Comparison of ENCODE assay signal across 26 mouse cellular contexts in genomic region chr16:5616356-5616755, GRCm38 (mm10).
DNase-seq lines count a peak whose midpoint lies in the region; ATAC-seq lines count a peak whose summit lies in the region.
"Had no signal": no experiment of that assay in that cellular context is flagged by ENCODE, and none has a peak within 500 bp of the region (broad histone marks: within the 10 kb centered on the region; RNA-seq: fewer than 3 reads in every experiment).

No protein-coding gene starts in this region.

- no peak overlapping the region for H3K27ac ChIP-seq in kidney, embryonic 14.5 days (ENCODE audit: low read depth, low read length)
- no peak overlapping the region for H3K27ac ChIP-seq in neural tube, embryonic 11.5 days (ENCODE audit: low read depth, low read length)
- H3K27ac ChIP-seq: embryonic facial prominence, embryonic 12.5 days; forebrain, embryonic 10.5 days; forebrain, embryonic 15.5 days; hindbrain, embryonic 14.5 days; liver, embryonic 15.5 days; midbrain, embryonic 10.5 days; midbrain, embryonic 15.5 days; neural tube, embryonic 12.5 days had no signal

- no peaks in the 10 kb centered on the region for H3K27me3 ChIP-seq in kidney, embryonic 14.5 days (ENCODE audit: control insufficient read depth, insufficient read depth, low read length)
- H3K27me3 ChIP-seq in neural tube, embryonic 11.5 days (ENCODE audit: control insufficient read depth, insufficient read depth, low read length), result no peaks in the 10 kb centered on the region
- H3K27me3 ChIP-seq: embryonic facial prominence, embryonic 12.5 days; forebrain, embryonic 15.5 days; liver, embryonic 15.5 days; midbrain, embryonic 15.5 days; neural tube, embryonic 12.5 days had no signal

- no peaks in the 10 kb centered on the region for H3K36me3 ChIP-seq in kidney, embryonic 14.5 days (ENCODE audit: control insufficient read depth, insufficient read depth, low read length)
- no peaks in the 10 kb centered on the region for H3K36me3 ChIP-seq in neural tube, embryonic 11.5 days (ENCODE audit: control insufficient read depth, insufficient read depth, low read length)
- H3K36me3 ChIP-seq: embryonic facial prominence, embryonic 12.5 days; forebrain, embryonic 10.5 days; forebrain, embryonic 15.5 days; liver, embryonic 15.5 days; midbrain, embryonic 10.5 days; midbrain, embryonic 15.5 days; neural tube, embryonic 12.5 days had no signal

- no peaks in the 10 kb centered on the region for H3K9me3 ChIP-seq in kidney, embryonic 14.5 days (ENCODE audit: control insufficient read depth, low read length)
- no peaks in the 10 kb centered on the region for H3K9me3 ChIP-seq in neural tube, embryonic 11.5 days (ENCODE audit: control insufficient read depth, low read length)
- H3K9me3 ChIP-seq: embryonic facial prominence, embryonic 12.5 days; forebrain, embryonic 10.5 days; forebrain, embryonic 15.5 days; liver, embryonic 15.5 days; midbrain, embryonic 10.5 days; midbrain, embryonic 15.5 days; neural tube, embryonic 12.5 days had no signal

- H3K9ac ChIP-seq in kidney, embryonic 14.5 days (ENCODE audit: low read depth, low read length), result no peak overlapping the region
- H3K9ac ChIP-seq in neural tube, embryonic 11.5 days (ENCODE audit: low read length), result no peak overlapping the region
- H3K9ac ChIP-seq: embryonic facial prominence, embryonic 12.5 days; forebrain, embryonic 15.5 days; hindbrain, embryonic 14.5 days; liver, embryonic 15.5 days; midbrain, embryonic 15.5 days; neural tube, embryonic 12.5 days had no signal

- no peak overlapping the region; the same call in 1 of the 2 replicates for H3K4me2 ChIP-seq in kidney, embryonic 14.5 days (replicated peaks; ENCODE audit: low read depth, low read length)
- no peak overlapping the region for H3K4me2 ChIP-seq in neural tube, embryonic 11.5 days (ENCODE audit: low read depth)
- H3K4me2 ChIP-seq: embryonic facial prominence, embryonic 12.5 days; forebrain, embryonic 15.5 days; heart, embryonic 11.5 days; hindbrain, embryonic 14.5 days; liver, embryonic 15.5 days; midbrain, embryonic 15.5 days; neural tube, embryonic 12.5 days had no signal

- H3K4me1 ChIP-seq in kidney, embryonic 14.5 days (ENCODE audit: control insufficient read depth, insufficient read depth, low read length), result peaks cover 12% of the 10 kb centered on the region
- H3K4me1 ChIP-seq in neural tube, embryonic 11.5 days (ENCODE audit: control insufficient read depth, insufficient read depth, low read length), result no peaks in the 10 kb centered on the region
- H3K4me1 ChIP-seq: embryonic facial prominence, embryonic 12.5 days; forebrain, embryonic 10.5 days; forebrain, embryonic 15.5 days; liver, embryonic 15.5 days; midbrain, embryonic 10.5 days; midbrain, embryonic 15.5 days had no signal

- no peak for DNase-seq in kidney, postnatal 14 days
- DNase-seq in kidney, postnatal 4 days, result peak; percentile 27 to 49
- no peak for DNase-seq in kidney, adult 11 months
- DNase-seq in neural tube, embryonic 11.5 days (ENCODE audit: low spot score), result peak; percentile 18
- no peak for DNase-seq in neural tube, embryonic 10.5 days (ENCODE audit: extremely low spot score, low spot score)
- no peak for DNase-seq in testis, postnatal 10 days (ENCODE audit: low spot score)
- DNase-seq: adrenal gland, postnatal 14 days; cerebellum, adult 11 months; cerebellum, adult 9-10 months; cerebellum, postnatal 36 days; gastrocnemius, postnatal 25 days; heart, adult 11 months; heart, postnatal 36 days; kidney, adult 8-10 months; thymus, postnatal 14 days had no signal

- no peak overlapping the region for H3K4me3 ChIP-seq in kidney, embryonic 14.5 days (ENCODE audit: low read length)
- H3K4me3 ChIP-seq in neural tube, embryonic 11.5 days (ENCODE audit: low read depth, low read length), result no peak overlapping the region
- H3K4me3 ChIP-seq: embryonic facial prominence, embryonic 12.5 days; forebrain, embryonic 10.5 days; forebrain, embryonic 15.5 days; liver, embryonic 15.5 days; midbrain, embryonic 10.5 days; midbrain, embryonic 15.5 days; neural tube, embryonic 12.5 days had no signal

- peak; percentile 81; the same call in 1 of the 2 replicates for ATAC-seq in kidney, embryonic 14.5 days (ENCODE audit: low FRiP score, low TSS enrichment)
- no peak for ATAC-seq in neural tube, embryonic 11.5 days (ENCODE audit: insufficient read depth, low FRiP score, low TSS enrichment)
- ATAC-seq: CD4-positive, CD25-positive, alpha-beta regulatory T cell, adult 4 months; forebrain, embryonic 15.5 days; midbrain, embryonic 15.5 days had no signal

- WGBS in kidney, embryonic 14.5 days, result 43% methylated on average over 5 of the region's 5 CpGs
- WGBS in neural tube, embryonic 11.5 days, result 68% methylated on average over 5 of the region's 5 CpGs

Comparison
In these comparisons a context has a peak if more than half of its experiments do, and no peak if none do; other contexts are left out.
1. DNase-seq: peak in kidney, postnatal 4 days (2 of 2) and neural tube, embryonic 11.5 days (single experiment); none in kidney, postnatal 14 days (single experiment), kidney, adult 11 months (single experiment), neural tube, embryonic 10.5 days (single experiment) and testis, postnatal 10 days (single experiment).